Mouse (Mus musculus) kidney, postnatal 0 days (tissue): ENCODE results near the gene Gm20388. TPM values are rescaled to one million over a fixed set of nuclear protein-coding genes. Genes with fewer than 3 reads are reported as not detected.
A peak's percentile ranks its signal among the peaks of the same experiment; 100 is the strongest.

Experiments used
- ATAC-seq: fragments of 200-750 bp; cut with Nextera tagmentation; replicated peaks from 2 replicates; pipeline ENCODE4 v1.8.0; 2017; ENCODE audit warnings: low read depth, moderate number of reproducible peaks, moderate TSS enrichment, moderate library complexity; ENCODE audit not compliant: low FRiP score
- DNase-seq: peaks from one replicate; pipeline ENCODE4 v3.0.0-alpha.2; 2016; ENCODE audit warnings: low spot score
- H3K27ac ChIP-seq: fragments of 300-500 bp; sonication (generic); 2 replicates; pipeline ENCODE4 v1.5.1; 2014; ENCODE audit warnings: mild to moderate bottlenecking
- H3K27me3 ChIP-seq: fragments of 300-500 bp; sonication (generic); 2 replicates; pipeline ENCODE4 v1.6.1; 2014; ENCODE audit warnings: low read length, mixed read lengths; ENCODE audit not compliant: insufficient read depth
- H3K36me3 ChIP-seq: fragments of 300-500 bp; sonication (generic); 2 replicates; pipeline ENCODE4 v1.6.1; 2014; ENCODE audit warnings: low read length, mixed read lengths; ENCODE audit not compliant: insufficient read depth
- H3K4me1 ChIP-seq: fragments of 300-500 bp; sonication (generic); replicated peaks from 2 replicates; pipeline ENCODE4 v1.6.1; 2014; ENCODE audit warnings: antibody characterized with exemption, low read length, mixed read lengths; ENCODE audit not compliant: insufficient read depth
- H3K4me2 ChIP-seq: fragments of 300-500 bp; sonication (generic); 2 replicates; pipeline ENCODE4 v1.6.1; 2014; ENCODE audit warnings: mild to moderate bottlenecking, low read length, moderate library complexity, mixed read lengths
- H3K4me3 ChIP-seq: fragments of 300-500 bp; sonication (generic); replicated peaks from 2 replicates; pipeline ENCODE4 v1.5.1; 2014; ENCODE audit warnings: low read depth, low read length
- H3K9ac ChIP-seq: fragments of 300-500 bp; sonication (generic); 2 replicates; pipeline ENCODE4 v1.6.1; 2014; ENCODE audit warnings: low read depth, low read length
- H3K9me3 ChIP-seq: fragments of 300-500 bp; sonication (generic); replicated peaks from 2 replicates; pipeline ENCODE4 v1.6.1; 2016; ENCODE audit warnings: low read length, inconsistent platforms, mixed read lengths
- CTCF ChIP-seq: IDR thresholded peaks from 2 replicates; pipeline ENCODE4 v1.5.1; 2016; ENCODE audit warnings: antibody characterized with exemption, low read depth, mild to moderate bottlenecking, moderate library complexity
- WGBS: fragments of 180-500 bp; shearing (Covaris S2); extraction: QIAGEN DNeasy Blood & Tissue Kit; methylation state at CpG from one replicate; pipeline ENCODE4 v1.1.7; 2014; 5-methylcytosine and 5-hydroxymethylcytosine counted together
- polyA plus RNA-seq: library from polyadenylated mRNA; unstranded; fragments of >200 nt; fragmentation: Nextera tagmentation; extraction: Ambion mirVana; gene quantifications from 2 replicates; pipeline ENCODE4 v1.2.1, GENCODE M21; 2015

Gene Gm20388
- polyA plus RNA-seq, 1 experiment from 2014 or later: not detected

DNA sequence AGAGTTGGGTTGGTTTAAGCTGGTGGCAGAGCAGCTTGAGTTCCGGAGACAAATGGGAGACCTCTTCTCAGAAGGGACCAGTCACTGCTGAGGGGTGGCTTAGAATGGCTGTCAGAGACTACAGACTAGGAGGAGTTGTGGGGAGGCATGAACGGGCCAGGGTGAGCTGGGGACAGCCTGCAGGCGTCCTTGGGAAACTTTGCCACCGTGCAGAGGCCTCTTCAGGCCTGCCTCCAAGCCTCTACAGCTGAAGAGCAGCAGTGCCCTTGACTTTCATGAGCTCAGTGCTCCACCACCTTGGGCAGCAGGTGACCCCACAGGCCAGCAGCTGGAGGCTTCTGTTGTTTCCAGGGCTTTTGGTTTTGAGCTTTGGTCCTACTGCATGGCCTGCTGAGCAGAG, 2088.0 kb downstream of the Gm20388 start:
- Histone ChIP-seq H3K27me3 (no peaks in the 10 kb centered on the region), H3K4me3 (no peak overlapping the region), H3K36me3 (peaks cover 56% of the 10 kb centered on the region), H3K9me3 (no peaks in the 10 kb centered on the region), H3K27ac (no peak overlapping the region), H3K4me2 (no peak overlapping the region), H3K4me1 (no peaks in the 10 kb centered on the region), H3K9ac (no peak overlapping the region)
- no peak for DNase-seq
- 90% methylated on average over 4 of the region's 4 CpGs for WGBS
- ATAC-seq: no peak
- TF ChIP-seq CTCF: no peak

- Histone ChIP-seq H3K4me1 (no peaks in the 10 kb centered on the region), H3K9ac (no peak overlapping the region), H3K27me3 (no peaks in the 10 kb centered on the region), H3K4me3 (no peak overlapping the region), H3K36me3 (peaks cover 61% of the 10 kb centered on the region), H3K4me2 (no peak overlapping the region), H3K9me3 (no peaks in the 10 kb centered on the region), H3K27ac (no peak overlapping the region)
- no peak for DNase-seq
- no peak for TF ChIP-seq CTCF
- no peak for ATAC-seq
- 83% methylated on average over 5 of the region's 5 CpGs for WGBS
These were observed 2088.6 kb downstream of the Gm20388 start for GRCm38 (mm10) chr8:121999211-121999610.

DNA sequence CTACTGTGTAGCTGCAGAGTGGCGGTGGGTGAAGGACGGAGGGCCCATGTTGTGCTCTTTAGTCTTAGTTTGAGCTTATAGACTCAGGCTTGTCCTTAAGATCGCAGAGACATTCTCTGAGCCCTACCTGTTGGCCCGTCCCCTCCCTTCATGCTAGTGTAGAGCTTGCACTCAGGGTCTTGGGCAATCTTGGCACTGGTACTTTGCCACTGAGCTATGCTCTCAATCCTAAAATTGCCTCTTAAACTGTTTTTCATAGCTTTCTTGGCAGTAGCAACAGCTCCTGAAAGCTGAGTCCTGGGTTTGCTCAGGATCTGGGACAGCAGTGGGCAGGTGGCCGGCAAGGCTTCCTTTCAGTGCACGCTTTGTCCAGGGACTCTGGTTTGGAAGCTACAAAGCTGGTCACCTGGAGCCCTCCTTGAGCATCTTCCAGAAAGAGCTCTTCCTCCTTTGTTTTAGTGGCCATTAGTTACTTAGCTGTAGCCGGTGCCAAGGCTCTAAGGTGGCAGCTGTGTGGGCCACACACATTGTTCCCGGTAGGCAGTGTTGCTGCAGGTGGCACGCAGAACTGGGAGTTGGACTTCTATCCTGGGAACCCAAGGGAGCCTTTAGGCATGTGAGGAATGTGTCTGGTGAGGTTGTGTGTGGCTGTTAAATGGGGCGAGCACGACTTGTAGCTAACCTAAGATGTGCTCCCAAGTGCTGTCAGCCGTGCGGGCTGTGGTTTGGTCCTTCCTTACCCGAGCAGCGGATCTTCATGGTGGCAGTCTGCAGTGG, 2090.9 kb downstream of the Gm20388 start:
- no peak for ATAC-seq
- H3K4me3 ChIP-seq: no peak overlapping the region
- H3K4me1 ChIP-seq: no peaks in the 10 kb centered on the region
- no peak overlapping the region for H3K27ac ChIP-seq
- TF ChIP-seq CTCF: no peak
- 78% methylated on average over 15 of the region's 15 CpGs for WGBS
- no peak overlapping the region for H3K4me2 ChIP-seq
- H3K9ac ChIP-seq: no peak overlapping the region
- peaks cover 51% of the 10 kb centered on the region for H3K36me3 ChIP-seq
- no peak for DNase-seq
- H3K9me3 ChIP-seq: no peaks in the 10 kb centered on the region
- no peaks in the 10 kb centered on the region for H3K27me3 ChIP-seq

GRCm38 (mm10) chr8:122003646-122004045, 2093.0 kb downstream of the Gm20388 start:
- Histone ChIP-seq H3K27ac (no peak overlapping the region), H3K36me3 (peaks cover 42% of the 10 kb centered on the region), H3K27me3 (no peaks in the 10 kb centered on the region), H3K9me3 (no peaks in the 10 kb centered on the region), H3K9ac (no peak overlapping the region), H3K4me1 (no peaks in the 10 kb centered on the region), H3K4me2 (no peak overlapping the region), H3K4me3 (no peak overlapping the region)
- DNase-seq: no peak
- WGBS: 88% methylated on average over 8 of the region's 8 CpGs
- no peak for ATAC-seq
- TF ChIP-seq CTCF: no peak

- Histone ChIP-seq H3K4me2 (no peak overlapping the region), H3K4me3 (no peak overlapping the region), H3K27me3 (no peaks in the 10 kb centered on the region), H3K9ac (no peak overlapping the region), H3K36me3 (peaks cover 42% of the 10 kb centered on the region), H3K9me3 (no peaks in the 10 kb centered on the region), H3K27ac (no peak overlapping the region), H3K4me1 (no peaks in the 10 kb centered on the region)
- 89% methylated on average over 5 of the region's 5 CpGs for WGBS
- DNase-seq (no peak), ATAC-seq (no peak)
- TF ChIP-seq CTCF: no peak
These were observed 2093.5 kb downstream of the Gm20388 start for GRCm38 (mm10) chr8:122004131-122004530.

GRCm38 (mm10) chr8:122005422-122006204, 2095.0 kb downstream of the Gm20388 start:
- Histone ChIP-seq H3K4me1 (no peaks in the 10 kb centered on the region), H3K27ac (no peak overlapping the region), H3K9ac (no peak overlapping the region), H3K4me3 (no peak overlapping the region), H3K27me3 (no peaks in the 10 kb centered on the region), H3K4me2 (no peak overlapping the region), H3K9me3 (no peaks in the 10 kb centered on the region), H3K36me3 (peaks cover 43% of the 10 kb centered on the region)
- TF ChIP-seq CTCF: no peak
- 0 out of 2 replicates have a peak, but pooled peaks have one; percentile 33 for ATAC-seq
- no peak for DNase-seq
- 74% methylated on average over 25 of the region's 25 CpGs for WGBS
